Mouse (Mus musculus) intestine, embryonic 16.5 days (tissue): Measurements from ENCODE around the gene Gm20695. TPM values are rescaled to one million over a fixed set of nuclear protein-coding genes. Genes with fewer than 3 reads are reported as not detected.

Source experiments
- ATAC-seq: fragments of 200-750 bp; cut with Nextera tagmentation; 2 replicates; pipeline ENCODE4 v1.8.0; 2017; ENCODE audit warnings: moderate TSS enrichment, moderate library complexity
- H3K27ac ChIP-seq: fragments of 300-500 bp; sonication (generic); 2 replicates; pipeline ENCODE4 v1.5.1; 2014; ENCODE audit warnings: mild to moderate bottlenecking, low read length
- H3K27me3 ChIP-seq: fragments of 300-500 bp; sonication (generic); replicated peaks from 2 replicates; pipeline ENCODE4 v1.6.1; 2014; ENCODE audit warnings: low read length, control low read depth, mixed read lengths; ENCODE audit not compliant: control insufficient read depth, insufficient read depth
- H3K36me3 ChIP-seq: fragments of 300-500 bp; sonication (generic); 2 replicates; pipeline ENCODE4 v1.6.1; 2014; ENCODE audit warnings: low read length, control low read depth; ENCODE audit not compliant: control insufficient read depth, insufficient read depth
- H3K4me1 ChIP-seq: fragments of 300-500 bp; sonication (generic); 2 replicates; pipeline ENCODE4 v1.6.1; 2014; ENCODE audit warnings: low read length, control low read depth, mixed read lengths; ENCODE audit not compliant: control insufficient read depth, insufficient read depth
- H3K4me2 ChIP-seq: fragments of 300-500 bp; sonication (generic); 2 replicates; pipeline ENCODE4 v1.6.1; 2014; ENCODE audit warnings: low read depth, low read length, control low read depth
- H3K4me3 ChIP-seq: fragments of 300-500 bp; sonication (generic); 2 replicates; pipeline ENCODE4 v1.5.1; 2014; ENCODE audit warnings: mild to moderate bottlenecking, low read length
- H3K9ac ChIP-seq: fragments of 300-500 bp; sonication (generic); 2 replicates; pipeline ENCODE4 v1.6.1; 2014; ENCODE audit warnings: low read depth, low read length
- H3K9me3 ChIP-seq: fragments of 300-500 bp; sonication (generic); 2 replicates; pipeline ENCODE4 v1.6.1; 2016; ENCODE audit warnings: low read length, control low read depth; ENCODE audit not compliant: control insufficient read depth
- WGBS: fragments of 180-500 bp; shearing (Covaris S2); extraction: QIAGEN DNeasy Blood & Tissue Kit; methylation state at CpG from one replicate; pipeline ENCODE4 v1.1.7; 2014; 5-methylcytosine and 5-hydroxymethylcytosine counted together
- polyA plus RNA-seq: library from polyadenylated mRNA; unstranded; fragments of >200 nt; fragmentation: Nextera tagmentation; extraction: Ambion mirVana; gene quantifications from 2 replicates; pipeline ENCODE4 v1.2.1, GENCODE M21; 2015

Gm20695 gene
- polyA plus RNA-seq: 0.32 and 0.95 TPM in 2 replicates

GRCm38 (mm10) chr16:3884201-3885064 lies at the start of gene Gm20695, which contains the start of gene Zfp597:
TSS of gene Gm20695 (plus strand) at chr16:3884648.
TSS of gene Zfp597 (minus strand) at chr16:3884561.
- peaks cover 12% of the 10 kb centered on the region for H3K4me1 ChIP-seq
- peak within 1 kb of the TSS; percentile 98 for H3K4me3 ChIP-seq
- peak within 1 kb of the TSS; percentile 63 for H3K4me2 ChIP-seq
- H3K9me3 ChIP-seq: no peaks in the 10 kb centered on the region
- peak within 1 kb of the TSS; percentile 96 for H3K27ac ChIP-seq
- peak within 1 kb of the TSS; percentile 93 for H3K9ac ChIP-seq
- H3K27me3 ChIP-seq: no peaks in the 10 kb centered on the region
- no peaks in the 10 kb centered on the region for H3K36me3 ChIP-seq
- under 1% methylated on average over 79 of the region's 88 CpGs for WGBS
- peak; percentile 99 for ATAC-seq

- 72% methylated on average over 2 of the region's 2 CpGs for WGBS
- Histone ChIP-seq H3K4me1 (no peaks in the 10 kb centered on the region), H3K27ac (no peak overlapping the region), H3K27me3 (no peaks in the 10 kb centered on the region), H3K4me3 (no peak overlapping the region), H3K36me3 (no peaks in the 10 kb centered on the region), H3K4me2 (no peak overlapping the region), H3K9ac (no peak overlapping the region), H3K9me3 (no peaks in the 10 kb centered on the region)
- ATAC-seq: no peak
Observed at GRCm38 (mm10) chr16:3835461-3835860, 49.0 kb upstream of the Gm20695 start.

GRCm38 (mm10) chr16:3839157-3839885 lies 45.1 kb upstream of the Gm20695 start:
- Histone ChIP-seq H3K27ac (no peak overlapping the region), H3K36me3 (no peaks in the 10 kb centered on the region), H3K4me1 (no peaks in the 10 kb centered on the region), H3K4me2 (no peak overlapping the region), H3K9ac (no peak overlapping the region), H3K4me3 (no peak overlapping the region), H3K27me3 (no peaks in the 10 kb centered on the region), H3K9me3 (no peaks in the 10 kb centered on the region)
- ATAC-seq: peak; percentile 48
- 50% methylated on average over 17 of the region's 17 CpGs for WGBS

GRCm38 (mm10) chr16:3842989-3843388 lies 41.5 kb upstream of the Gm20695 start:
- Histone ChIP-seq H3K36me3 (no peaks in the 10 kb centered on the region), H3K9me3 (no peaks in the 10 kb centered on the region), H3K4me3 (no peak overlapping the region), H3K27me3 (no peaks in the 10 kb centered on the region), H3K4me1 (peaks cover 8% of the 10 kb centered on the region; the same call in 1 of the 2 replicates), H3K9ac (no peak overlapping the region), H3K4me2 (no peak overlapping the region), H3K27ac (no peak overlapping the region)
- no peak for ATAC-seq
- 32% methylated on average over 4 of the region's 4 CpGs for WGBS

- no peak for ATAC-seq
- Histone ChIP-seq H3K27me3 (no peaks in the 10 kb centered on the region), H3K4me2 (no peak overlapping the region), H3K4me3 (no peak overlapping the region), H3K4me1 (peaks cover 8% of the 10 kb centered on the region; the same call in 1 of the 2 replicates), H3K9ac (no peak overlapping the region), H3K9me3 (no peaks in the 10 kb centered on the region), H3K27ac (no peak overlapping the region), H3K36me3 (no peaks in the 10 kb centered on the region)
- 71% methylated on average over 1 of the region's 1 CpGs for WGBS
Observed at GRCm38 (mm10) chr16:3843796-3844195, 40.7 kb upstream of the Gm20695 start.

- ATAC-seq: peak; percentile 100
- Histone ChIP-seq H3K9ac (peak within 1 kb of the TSS; percentile 83), H3K27ac (peak within 1 kb of the TSS; percentile 45)
Observed at GRCm38 (mm10) chr16:3846711-3847518, 37.5 kb upstream of the Gm20695 start, which contains the start of gene Zfp174. TSS of gene Zfp174 (plus strand) at chr16:3847268.

GRCm38 (mm10) chr16:3847871-3848270 lies 36.6 kb upstream of the Gm20695 start:
- Histone ChIP-seq H3K4me1 (peaks cover 8% of the 10 kb centered on the region; the same call in 1 of the 2 replicates), H3K9me3 (no peaks in the 10 kb centered on the region), H3K9ac (peak overlapping the region; percentile 83; the same call in 1 of the 2 replicates), H3K36me3 (no peaks in the 10 kb centered on the region), H3K27ac (no peak overlapping the region), H3K4me2 (peak overlapping the region; percentile 78), H3K4me3 (peak overlapping the region; percentile 80), H3K27me3 (no peaks in the 10 kb centered on the region)
- ATAC-seq: no peak
- WGBS: 75% methylated on average over 4 of the region's 4 CpGs

More at GRCm38 (mm10) chr16:3846711-3847518, 37.5 kb upstream of the Gm20695 start, which contains the start of gene Zfp174:
- Histone ChIP-seq H3K9me3 (no peaks in the 10 kb centered on the region), H3K36me3 (no peaks in the 10 kb centered on the region), H3K4me3 (peak within 1 kb of the TSS; percentile 80), H3K4me2 (peak within 1 kb of the TSS; percentile 88), H3K4me1 (peaks cover 8% of the 10 kb centered on the region; the same call in 1 of the 2 replicates), H3K27me3 (no peaks in the 10 kb centered on the region)
- WGBS: 3% methylated on average over 38 of the region's 38 CpGs

GRCm38 (mm10) chr16:3848416-3848815 lies 36.0 kb upstream of the Gm20695 start:
- no peaks in the 10 kb centered on the region for H3K27me3 ChIP-seq
- WGBS: 70% methylated on average over 3 of the region's 3 CpGs
- H3K27ac ChIP-seq: no peak overlapping the region
- no peak overlapping the region for H3K9ac ChIP-seq
- peaks cover 8% of the 10 kb centered on the region; the same call in 1 of the 2 replicates for H3K4me1 ChIP-seq
- no peak overlapping the region for H3K4me3 ChIP-seq
- H3K9me3 ChIP-seq: no peaks in the 10 kb centered on the region
- ATAC-seq: no peak
- H3K36me3 ChIP-seq: no peaks in the 10 kb centered on the region
- H3K4me2 ChIP-seq: no peak overlapping the region
